Mouse (Mus musculus): ENCODE measurements at regions not wholly inside any gene's neighbourhood (a gene's known extent, or its start where the extent isn't known, plus 50 kb on each side); places are given as distances from the start of the nearest gene placed in this dataset.

- no peak for DNase-seq
These were observed 204.4 kb downstream of the Adra2a start for GRCm38 (mm10) chr19:54248256-54248936.

GRCm38 (mm10) chr19:54252145-54252664, 208.3 kb downstream of the Adra2a start:
- no peak for DNase-seq

DNA sequence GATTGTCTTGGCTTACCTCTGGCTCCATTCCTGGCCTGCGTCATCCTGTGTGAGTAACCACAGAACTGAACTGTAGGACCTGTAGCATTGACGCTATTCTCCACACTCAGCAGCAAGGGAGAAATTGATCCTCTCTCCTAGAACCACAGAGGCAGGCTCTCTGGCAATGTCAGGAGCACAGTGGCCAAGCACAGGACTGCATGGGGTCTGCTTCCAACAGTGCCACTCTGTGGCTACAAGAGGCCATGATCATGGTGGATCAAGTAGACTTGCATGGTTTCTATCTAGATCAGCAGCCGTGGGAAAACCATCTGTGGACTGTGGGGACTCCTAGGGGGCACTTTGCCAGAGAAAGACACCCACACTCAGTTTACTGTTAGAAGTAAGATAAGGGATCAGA, 213.9 kb downstream of the Adra2a start:
- DNase-seq, result no peak

DNA sequence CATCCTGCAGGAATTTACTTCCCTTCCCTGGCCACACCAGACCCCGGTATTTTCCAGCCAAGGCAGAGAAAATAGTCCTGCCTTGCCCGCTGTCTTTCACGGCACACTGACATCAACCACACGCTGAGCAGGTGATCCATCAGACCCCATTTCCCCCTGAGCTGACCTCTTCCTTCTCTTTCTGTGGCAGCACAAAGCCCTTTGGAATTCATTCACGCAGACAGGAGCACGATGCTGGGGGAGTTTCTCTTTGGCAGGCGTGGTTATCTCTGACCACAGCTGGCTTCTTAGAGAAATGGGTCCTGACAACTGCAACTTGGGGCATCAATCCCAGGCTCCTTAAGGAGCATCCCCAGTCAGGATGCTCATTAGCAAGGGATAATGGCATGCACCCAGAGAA, 215.2 kb downstream of the Adra2a start:
- DNase-seq, result no peak

- no peak for DNase-seq
These were observed 233.4 kb downstream of the Adra2a start for GRCm38 (mm10) chr19:54277368-54277767.

DNA sequence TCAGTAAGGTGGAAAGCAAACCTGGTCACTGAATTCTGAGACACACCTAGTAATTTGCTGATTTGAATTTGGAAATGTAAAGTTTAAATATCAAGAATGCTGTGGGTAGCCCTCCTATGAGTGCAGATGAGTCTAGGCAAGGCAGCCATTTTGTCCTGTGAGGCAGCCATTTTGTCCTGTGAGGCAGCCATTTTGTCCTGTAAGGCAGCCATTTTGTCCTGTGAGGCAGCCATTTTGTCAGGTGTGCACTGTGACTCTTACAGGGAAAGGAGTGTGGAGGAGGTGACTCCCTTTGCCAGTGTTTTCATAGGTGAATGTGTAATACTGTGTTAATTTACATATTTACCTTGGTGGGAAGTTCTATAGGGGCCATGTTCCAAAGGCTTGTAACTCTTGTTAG, 241.5 kb downstream of the Adra2a start:
- DNase-seq, result no peak

GRCm38 (mm10) chr19:54297663-54298388, 253.9 kb downstream of the Adra2a start:
- no peak for DNase-seq

DNA sequence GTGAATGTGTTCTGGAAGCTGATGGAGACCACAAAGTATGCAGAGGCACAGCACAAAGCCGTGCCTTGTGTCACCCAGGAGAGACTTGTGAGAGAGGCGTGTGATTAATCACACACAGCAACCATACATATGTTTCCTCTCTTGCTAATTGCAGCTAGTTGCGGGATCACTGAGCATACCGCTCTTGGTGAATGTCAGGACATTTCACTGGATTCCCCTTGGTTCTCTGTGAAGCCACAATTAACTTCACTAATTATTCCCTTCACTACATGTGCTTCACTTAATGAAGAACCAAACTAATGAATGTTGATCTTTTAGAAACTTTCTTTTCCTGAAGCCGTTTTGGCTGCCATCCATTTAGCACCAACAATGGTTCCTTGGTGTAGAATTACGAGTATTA, 267.3 kb downstream of the Adra2a start:
- DNase-seq, result no peak

DNA sequence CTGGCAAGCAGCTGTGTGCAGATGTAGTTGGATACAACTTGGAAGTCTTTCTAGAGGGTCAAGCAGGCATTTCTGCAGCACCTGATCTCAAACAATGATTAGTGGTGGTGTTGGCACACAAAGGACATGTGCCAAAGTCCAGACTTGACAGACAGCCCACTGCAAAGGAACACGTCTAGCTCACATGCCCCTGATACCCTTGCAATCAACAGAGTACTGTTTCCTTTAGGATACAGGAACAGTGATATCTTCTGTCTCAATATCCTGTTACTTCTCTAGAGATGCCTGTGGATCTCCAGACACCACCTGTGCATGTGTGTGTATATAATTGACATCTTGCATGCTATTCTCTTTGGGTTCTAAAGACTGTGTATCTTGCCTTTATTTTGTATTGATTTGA, 267.8 kb downstream of the Adra2a start:
- no peak for DNase-seq

GRCm38 (mm10) chr19:54323276-54323675, 279.3 kb downstream of the Adra2a start:
- DNase-seq, result no peak

GRCm38 (mm10) chr19:54324991-54325390, 281.0 kb downstream of the Adra2a start:
- no peak for DNase-seq

DNA sequence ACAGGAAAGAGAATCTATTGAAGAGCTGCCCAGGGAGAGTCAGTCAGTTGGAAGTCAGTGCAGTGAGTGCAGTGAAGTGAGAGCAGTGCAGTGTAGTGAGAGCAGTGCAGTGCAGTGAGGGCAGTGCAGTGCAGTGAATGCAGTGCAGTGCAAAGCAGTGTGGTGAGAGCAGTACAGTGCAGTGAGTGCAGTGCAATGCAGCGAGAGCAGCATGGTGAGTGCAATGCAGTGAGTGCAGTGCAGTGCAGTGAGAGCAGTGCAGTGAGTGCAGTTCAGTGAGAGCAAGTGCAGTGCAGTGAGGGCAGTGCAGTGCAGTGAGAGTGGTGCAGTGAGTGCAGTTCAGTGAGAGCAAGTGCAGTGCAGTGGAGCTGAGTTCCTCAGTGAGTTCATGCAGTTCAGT, 288.2 kb downstream of the Adra2a start:
- DNase-seq, result no peak

DNA sequence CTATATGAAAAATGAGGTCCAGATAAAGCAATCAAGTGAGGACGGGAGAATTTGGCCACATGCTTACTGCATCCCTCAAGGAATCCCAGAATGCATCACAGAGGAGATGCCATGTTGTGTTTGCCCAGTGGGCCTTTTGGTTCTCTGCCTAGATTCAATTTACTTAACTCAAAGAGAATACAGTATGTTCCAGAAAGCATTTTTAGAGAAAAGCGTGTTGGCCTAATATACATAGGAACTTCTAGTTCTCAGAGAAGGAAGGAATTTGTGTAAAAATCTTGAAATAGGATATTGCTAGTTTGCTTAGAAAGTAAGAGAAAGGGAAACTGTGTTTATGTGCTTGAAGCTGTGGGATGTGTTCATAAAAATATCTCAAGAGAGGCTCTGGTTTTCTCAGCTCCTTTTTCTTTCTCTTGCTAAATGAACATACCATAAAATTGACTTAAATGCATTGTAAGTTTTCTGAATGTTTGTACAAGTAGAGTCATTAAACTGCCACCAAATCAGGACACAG, 296.9 kb downstream of the Adra2a start:
- no peak for DNase-seq

DNA sequence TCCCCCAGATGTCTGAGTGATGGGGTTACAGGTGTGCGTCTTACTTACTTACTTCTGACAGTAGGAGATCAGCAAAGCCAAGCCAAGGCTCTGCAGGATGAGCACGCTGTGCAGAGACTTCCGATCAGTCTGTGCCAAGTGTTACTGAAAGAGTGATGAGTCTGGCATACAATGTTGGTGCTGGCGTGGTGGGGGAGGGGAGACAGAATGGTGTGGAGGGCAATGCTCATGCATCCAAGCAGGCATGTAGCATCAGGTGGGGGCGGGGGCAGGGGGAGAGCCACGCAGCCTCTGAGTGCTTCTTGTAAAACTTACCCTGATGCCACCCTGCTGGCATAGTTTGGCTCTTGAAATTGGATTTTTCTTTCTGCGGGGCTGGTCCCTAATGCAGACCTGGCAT, 315.8 kb downstream of the Adra2a start:
- DNase-seq, result no peak

DNA sequence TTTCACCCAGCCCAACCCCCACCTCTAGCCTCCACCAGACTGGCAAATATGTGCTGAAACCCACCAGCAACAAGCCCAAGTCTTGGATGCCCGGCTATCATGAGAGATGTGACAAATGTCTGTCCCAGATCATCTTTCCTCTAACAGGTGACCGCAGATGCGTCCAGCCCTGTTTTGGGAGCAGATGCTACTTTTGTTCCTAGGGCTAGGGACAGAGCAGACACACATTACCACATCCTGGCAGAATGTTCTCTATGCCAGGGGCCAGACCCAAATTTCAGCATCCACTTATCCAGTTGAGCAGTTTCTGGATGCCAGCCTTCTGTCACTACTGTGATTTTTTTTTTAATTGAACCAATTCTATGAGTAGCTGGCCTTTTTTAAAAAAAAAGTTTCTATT, 316.7 kb downstream of the Adra2a start:
- DNase-seq, result no peak

- no peak for DNase-seq
These were observed 341.1 kb downstream of the Adra2a start for GRCm38 (mm10) chr19:54385101-54385500.

DNA sequence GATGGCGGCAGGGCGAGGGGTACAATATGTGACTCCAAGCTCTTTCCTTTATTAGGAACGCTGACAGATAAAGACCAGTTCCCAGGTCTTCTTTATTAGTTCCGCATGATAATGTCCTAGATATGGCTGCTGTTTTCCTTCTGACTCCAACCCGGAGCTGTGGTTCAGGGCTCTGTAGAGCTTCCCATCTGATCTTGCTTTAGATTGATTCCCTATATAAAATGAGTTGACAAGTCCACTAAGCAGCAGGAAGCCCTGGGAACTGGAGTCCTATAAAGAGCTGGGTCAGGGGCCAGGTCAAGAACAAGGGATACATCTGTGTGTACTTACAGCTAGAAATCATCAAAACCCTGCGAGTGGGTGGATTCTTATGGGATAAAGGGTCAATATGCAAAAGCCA, 347.5 kb downstream of the Adra2a start:
- DNase-seq, result no peak

DNA sequence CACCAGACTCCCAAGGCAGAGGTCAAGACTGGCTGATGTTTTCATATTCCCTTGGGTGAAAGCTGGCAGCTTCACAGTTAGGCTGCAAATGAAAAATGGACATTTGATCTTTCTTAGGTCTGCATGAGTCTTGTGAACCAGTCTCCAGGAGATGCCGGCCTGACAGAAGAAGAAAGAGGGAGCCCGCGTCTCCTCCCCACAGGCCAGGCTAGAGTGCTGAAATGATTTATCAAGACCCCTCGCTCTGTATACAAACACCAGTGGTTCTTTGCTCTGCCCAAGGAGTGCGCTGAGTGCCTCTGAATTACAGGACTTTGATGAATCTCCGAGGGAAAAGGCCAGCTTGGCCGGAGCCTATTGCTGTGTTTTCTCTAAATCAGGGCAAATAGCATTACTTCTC, 355.7 kb downstream of the Adra2a start:
- no peak for DNase-seq

DNA sequence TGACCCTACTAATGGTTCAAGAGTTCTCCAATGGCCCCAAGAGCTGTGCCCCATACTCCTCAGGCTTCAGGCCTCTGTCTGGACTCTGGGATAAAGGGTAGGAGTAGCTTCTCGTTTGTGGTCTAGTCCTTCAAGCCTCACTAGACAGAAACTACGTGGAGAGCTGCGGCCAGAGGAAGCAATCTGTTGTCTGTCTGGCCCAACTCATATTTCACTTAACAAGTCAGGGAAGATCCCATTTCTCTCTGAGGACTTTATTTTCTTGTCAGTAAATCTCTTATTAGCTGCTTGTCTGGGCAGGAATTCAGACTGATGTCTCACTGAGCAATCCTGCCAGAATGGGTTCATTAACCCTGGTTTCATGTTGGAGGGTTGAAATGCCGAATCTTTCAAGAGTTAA, 364.0 kb downstream of the Adra2a start:
- no peak for DNase-seq

DNA sequence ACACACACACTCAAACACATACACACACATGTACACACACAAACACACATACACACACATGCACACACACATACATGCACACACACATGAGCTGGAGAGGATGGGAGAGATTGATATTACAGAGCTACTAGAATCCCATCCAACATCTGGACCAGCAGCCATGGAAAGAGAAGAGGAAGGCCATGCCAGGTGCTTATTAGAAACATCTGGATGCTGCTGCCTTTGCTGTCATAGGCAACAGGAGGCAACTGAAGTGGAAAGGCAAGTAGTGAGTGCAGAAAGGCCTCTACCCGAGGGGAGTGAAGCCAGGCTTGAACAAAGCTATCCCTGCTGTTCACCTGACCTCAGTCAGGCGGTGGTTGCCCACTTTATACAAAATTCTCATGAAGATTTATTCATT, 385.1 kb downstream of the Adra2a start:
- no peak for DNase-seq

GRCm38 (mm10) chr19:54440713-54441112, 396.8 kb downstream of the Adra2a start:
- DNase-seq, result no peak

DNA sequence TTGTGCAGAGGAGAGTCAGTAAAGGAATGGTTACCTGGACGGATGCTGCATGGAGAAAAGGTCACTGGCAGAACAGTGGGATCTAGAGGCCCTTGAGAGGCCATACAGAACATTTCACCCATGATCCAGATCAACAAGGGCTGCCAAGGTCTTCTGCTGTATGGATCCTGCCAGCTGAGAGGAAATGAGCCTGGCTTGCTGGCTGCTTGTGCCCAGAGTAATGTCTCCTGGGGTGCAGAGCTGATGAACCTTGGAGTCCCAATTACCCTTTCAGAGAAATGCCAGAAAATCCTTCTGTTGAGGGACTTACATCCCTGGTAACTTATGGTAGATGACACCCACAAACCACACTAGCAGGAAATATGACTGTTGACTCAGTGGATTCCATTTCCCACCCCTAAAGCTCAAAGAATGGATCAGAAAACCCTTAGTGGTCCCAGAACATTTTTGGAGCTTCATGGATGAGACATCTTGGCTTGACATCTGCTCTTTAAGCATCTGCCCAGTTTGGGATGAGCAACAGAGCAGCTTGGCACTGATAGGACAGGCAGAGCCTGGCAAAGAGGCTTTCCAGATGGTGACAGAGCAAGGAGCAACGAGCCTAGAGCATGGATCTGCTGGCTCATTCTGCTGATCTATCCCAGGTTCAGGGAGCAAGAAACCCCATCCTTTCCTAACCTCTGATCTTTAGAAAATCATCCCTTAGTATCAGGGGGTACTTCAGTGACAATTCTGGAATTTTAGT, 416.6 kb downstream of the Adra2a start:
- no peak for DNase-seq

GRCm38 (mm10) chr19:54462480-54462879, 418.5 kb downstream of the Adra2a start:
- no peak for DNase-seq

DNA sequence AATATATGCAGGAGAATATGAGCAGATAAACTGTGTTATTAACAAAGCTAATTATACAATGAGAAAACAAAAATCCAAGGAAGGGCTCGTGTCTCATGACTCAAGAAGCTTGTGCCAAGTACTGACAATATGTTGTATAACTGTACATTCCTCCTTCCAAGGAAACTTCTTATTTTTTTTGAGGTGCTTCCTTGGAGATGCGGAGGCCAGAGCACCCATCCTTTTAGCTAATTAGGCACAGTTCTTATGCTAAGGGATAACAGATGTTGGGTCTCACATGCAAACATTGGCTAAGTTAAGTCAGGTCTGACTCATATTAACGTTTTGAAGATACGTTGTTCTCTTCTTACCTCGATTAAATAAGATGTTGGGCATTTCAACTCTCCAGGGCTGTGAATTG, 426.1 kb downstream of the Adra2a start:
- no peak for DNase-seq

All from thymus, postnatal 25 days (tissue).